Mouse (Mus musculus) hindbrain, embryonic 16.5 days (tissue): ENCODE measurements around the gene Ssr2. TPM values are rescaled to one million over a fixed set of nuclear protein-coding genes. Genes with fewer than 3 reads are reported as not detected.
A peak's percentile ranks its signal among the peaks of the same experiment; 100 is the strongest.
"Not testable (repeated sequence)": the region's sequence is repeated elsewhere in the genome, so short reads cannot be mapped to it uniquely, and the experiment has no call there.

Experiments used
- ATAC-seq: fragments of 200-750 bp; cut with Nextera tagmentation; 2 replicates; pipeline ENCODE4 v1.8.0; 2017; ENCODE audit warnings: moderate TSS enrichment, moderate library complexity
- H3K27ac ChIP-seq: fragments of 300-500 bp; sonication (generic); 2 replicates; pipeline ENCODE4 v1.5.1; 2014; ENCODE audit warnings: low read depth, mild to moderate bottlenecking, control low read depth, low read length, moderate library complexity
- H3K27me3 ChIP-seq: fragments of 300-500 bp; sonication (generic); replicated peaks from 2 replicates; pipeline ENCODE4 v1.6.1; 2014; ENCODE audit warnings: low read length; ENCODE audit not compliant: control insufficient read depth, insufficient read depth
- H3K36me3 ChIP-seq: fragments of 300-500 bp; sonication (generic); 2 replicates; pipeline ENCODE4 v1.6.1; 2014; ENCODE audit warnings: mild to moderate bottlenecking, low read length, moderate library complexity, mixed read lengths; ENCODE audit not compliant: control insufficient read depth, insufficient read depth
- H3K4me1 ChIP-seq: fragments of 300-500 bp; sonication (generic); 2 replicates; pipeline ENCODE4 v1.6.1; 2014; ENCODE audit warnings: low read depth, low read length; ENCODE audit not compliant: control insufficient read depth, insufficient read depth
- H3K4me2 ChIP-seq: fragments of 300-500 bp; sonication (generic); 2 replicates; pipeline ENCODE4 v1.6.1; 2014; ENCODE audit warnings: mild to moderate bottlenecking, low read length, control low read depth, moderate library complexity
- H3K4me3 ChIP-seq: fragments of 300-500 bp; sonication (generic); 2 replicates; pipeline ENCODE4 v1.5.1; 2014; ENCODE audit warnings: mild to moderate bottlenecking, low read length, control low read depth, moderate library complexity
- H3K9ac ChIP-seq: fragments of 300-500 bp; sonication (generic); 2 replicates; pipeline ENCODE4 v1.6.1; 2014; ENCODE audit warnings: low read depth, mild to moderate bottlenecking, control low read depth, low read length, moderate library complexity
- H3K9me3 ChIP-seq: fragments of 300-500 bp; sonication (generic); 2 replicates; pipeline ENCODE4 v1.6.1; 2014; ENCODE audit warnings: mild to moderate bottlenecking, low read length, moderate library complexity; ENCODE audit not compliant: control insufficient read depth
- WGBS: fragments of 180-500 bp; shearing (Covaris S2); extraction: QIAGEN DNeasy Blood & Tissue Kit; methylation state at CpG from one replicate; pipeline ENCODE4 v1.1.7; 2014; 5-methylcytosine and 5-hydroxymethylcytosine counted together
- polyA plus RNA-seq: library from polyadenylated mRNA; unstranded; fragments of >200 nt; fragmentation: Nextera tagmentation; extraction: Ambion mirVana; gene quantifications from 2 replicates; pipeline ENCODE4 v1.2.1, GENCODE M21; 2015

Gene Ssr2
- polyA plus RNA-seq, 1 experiment from 2014 or later, result 133 TPM

GRCm38 (mm10) chr3:88604863-88605262 is 29.2 kb downstream of the Ssr2 start:
- WGBS, result 97% methylated on average over 7 of the region's 7 CpGs
- peaks cover 2% of the 10 kb centered on the region; the same call in 1 of the 2 replicates for H3K4me1 ChIP-seq
- no peak overlapping the region for H3K4me3 ChIP-seq
- no peak overlapping the region for H3K27ac ChIP-seq
- no peak for ATAC-seq
- H3K36me3 ChIP-seq, result no peaks in the 10 kb centered on the region
- H3K9me3 ChIP-seq, result no peaks in the 10 kb centered on the region
- H3K4me2 ChIP-seq, result no peak overlapping the region
- H3K9ac ChIP-seq, result no peak overlapping the region
- H3K27me3 ChIP-seq, result no peaks in the 10 kb centered on the region

DNA sequence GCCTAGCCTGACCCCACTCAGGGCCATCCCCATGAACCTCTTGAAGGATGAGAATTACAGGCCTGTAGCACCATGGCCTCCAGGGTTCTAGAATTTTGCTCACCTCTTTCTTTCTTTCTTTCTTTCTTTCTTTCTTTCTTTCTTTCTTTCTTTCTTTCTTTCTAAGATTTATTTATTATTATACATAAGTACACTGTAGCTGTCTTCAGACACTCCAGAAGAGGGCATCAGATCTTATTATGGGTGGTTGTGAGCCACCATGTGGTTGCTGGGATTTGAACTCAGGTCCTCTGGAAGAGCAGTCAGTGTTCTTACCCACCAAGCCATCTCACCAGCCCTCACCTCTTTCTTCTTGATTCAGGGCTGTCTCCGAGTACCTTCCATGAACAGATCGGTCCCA is 30.0 kb downstream of the Ssr2 start, which contains the start of gene Arhgef2:
TSS of gene Arhgef2 (plus strand) at position 301 of the 400 bp plus-strand sequence.
- WGBS, result 88% methylated on average over 2 of the region's 2 CpGs
- H3K4me1 ChIP-seq, H3K4me2 ChIP-seq, H3K27ac ChIP-seq, H3K36me3 ChIP-seq, H3K4me3 ChIP-seq, H3K9me3 ChIP-seq, ATAC-seq, H3K27me3 ChIP-seq, H3K9ac ChIP-seq: not testable (repeated sequence)

DNA sequence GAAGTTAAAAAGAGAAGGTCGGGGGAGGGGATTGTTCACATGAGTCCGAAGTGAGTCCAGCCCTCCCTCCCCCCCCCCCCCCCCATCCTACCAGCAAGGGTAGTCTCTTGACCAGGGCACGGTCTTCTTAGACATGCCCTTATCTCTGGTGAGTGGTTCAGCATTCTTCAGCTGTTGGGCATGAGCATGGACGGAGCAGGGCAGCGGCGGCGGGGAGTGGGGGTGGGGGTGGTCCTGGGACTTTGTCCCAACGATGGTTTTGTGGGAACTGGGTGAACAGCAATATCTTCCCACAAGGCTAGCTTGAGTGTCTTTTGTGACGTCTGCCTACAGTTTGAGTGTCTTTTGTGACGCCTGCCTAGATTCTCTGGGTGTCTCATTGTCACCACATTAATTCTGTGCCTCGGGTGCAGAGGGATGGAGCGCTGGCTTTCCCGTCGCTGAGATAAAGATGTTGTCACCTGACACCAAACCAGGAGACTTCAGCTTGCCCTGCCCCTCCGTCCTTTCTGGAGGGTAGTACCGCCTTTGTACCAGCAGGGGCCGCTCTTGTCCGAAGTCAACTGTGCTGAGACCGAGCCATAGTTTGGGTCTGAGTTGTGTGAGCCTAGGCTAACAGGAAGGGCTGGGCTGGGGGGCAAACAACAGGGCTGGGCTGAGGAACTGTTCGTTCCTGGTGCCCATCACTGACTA is 31.5 kb downstream of the Ssr2 start:
- Histone ChIP-seq H3K4me2 (peak overlapping the region; percentile 55), H3K9ac (peak overlapping the region; percentile 62), H3K36me3 (no peaks in the 10 kb centered on the region), H3K9me3 (no peaks in the 10 kb centered on the region), H3K27me3 (no peaks in the 10 kb centered on the region), H3K4me1 (peaks cover 2% of the 10 kb centered on the region; the same call in 1 of the 2 replicates), H3K27ac (no peak overlapping the region), H3K4me3 (peak overlapping the region; percentile 35)
- ATAC-seq, result peak; percentile 88
- under 1% methylated on average over 20 of the region's 20 CpGs for WGBS

DNA sequence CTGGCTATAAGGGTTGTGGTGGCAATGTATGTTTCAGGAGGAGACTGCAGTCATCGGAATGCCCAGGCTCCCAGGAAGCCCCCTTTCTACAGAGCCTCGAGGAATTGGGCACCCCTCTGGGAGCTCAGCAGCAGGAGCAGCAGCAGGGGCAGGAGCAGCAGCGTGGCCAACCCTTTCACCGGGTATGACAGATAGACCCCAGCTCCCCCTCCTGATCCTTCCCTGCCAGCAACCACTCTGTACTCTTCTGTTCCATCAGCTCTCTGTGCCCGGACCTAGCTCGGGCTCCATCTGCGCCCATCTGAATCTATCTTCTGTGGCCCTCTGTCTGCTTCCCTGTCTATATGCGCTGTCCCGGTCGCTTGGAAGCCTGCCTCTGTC is 32.1 kb downstream of the Ssr2 start:
- WGBS, result 20% methylated on average over 10 of the region's 10 CpGs
- Histone ChIP-seq H3K27ac (no peak overlapping the region), H3K36me3 (no peaks in the 10 kb centered on the region), H3K27me3 (no peaks in the 10 kb centered on the region), H3K9ac (no peak overlapping the region; the same call in none of the 2 replicates), H3K4me3 (peak overlapping the region; percentile 35), H3K9me3 (no peaks in the 10 kb centered on the region), H3K4me2 (peak overlapping the region; percentile 55), H3K4me1 (peaks cover 2% of the 10 kb centered on the region; the same call in 1 of the 2 replicates)
- peak; percentile 67 for ATAC-seq

DNA sequence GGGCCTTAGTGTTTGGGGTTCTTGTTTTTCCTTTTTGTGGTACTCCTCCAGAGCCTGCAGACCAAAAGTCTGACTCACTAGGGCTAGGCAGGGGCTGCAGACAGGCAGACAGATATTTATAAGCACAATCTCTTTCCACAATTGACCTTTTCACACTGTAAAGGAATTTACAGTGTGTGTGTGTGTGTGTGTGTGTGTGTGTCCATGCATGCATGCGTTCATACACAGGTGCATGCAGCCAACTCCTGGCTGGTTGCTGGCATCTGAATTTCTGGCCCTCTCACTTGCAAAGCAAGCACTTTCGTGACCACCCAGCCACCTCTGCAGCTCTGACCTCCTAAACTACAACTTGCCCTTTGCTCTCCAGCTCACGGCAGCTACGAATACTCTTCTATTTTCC is 33.4 kb downstream of the Ssr2 start:
- 71% methylated on average over 4 of the region's 4 CpGs for WGBS
- Histone ChIP-seq H3K9ac (no peak overlapping the region), H3K36me3 (no peaks in the 10 kb centered on the region), H3K9me3 (no peaks in the 10 kb centered on the region), H3K27me3 (no peaks in the 10 kb centered on the region), H3K27ac (no peak overlapping the region), H3K4me3 (no peak overlapping the region), H3K4me2 (no peak overlapping the region), H3K4me1 (peaks cover 2% of the 10 kb centered on the region; the same call in 1 of the 2 replicates)
- no peak for ATAC-seq

DNA sequence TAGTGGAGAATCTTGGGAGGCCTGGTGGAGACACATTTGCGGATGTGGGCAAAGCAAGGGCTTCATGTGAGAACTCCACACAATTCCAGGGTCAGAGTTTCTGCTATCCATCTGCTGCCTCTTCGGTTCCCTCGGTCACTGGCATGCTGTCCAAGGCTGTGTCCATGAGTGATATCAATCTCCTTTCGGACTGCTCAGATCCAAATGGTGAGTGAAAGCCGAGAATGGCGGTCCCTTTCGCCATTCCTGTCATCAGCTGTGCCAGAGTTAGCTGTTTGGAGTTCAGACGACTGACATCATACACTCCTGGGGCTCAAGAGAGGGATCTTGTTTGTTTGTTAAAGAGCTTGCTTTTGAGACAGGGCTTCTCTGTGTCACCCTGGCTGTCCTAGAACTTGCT is 38.7 kb downstream of the Ssr2 start:
- Histone ChIP-seq H3K27me3 (no peaks in the 10 kb centered on the region), H3K4me1 (peaks cover 4% of the 10 kb centered on the region), H3K9me3 (no peaks in the 10 kb centered on the region), H3K9ac (no peak overlapping the region), H3K36me3 (no peaks in the 10 kb centered on the region), H3K4me2 (no peak overlapping the region), H3K27ac (no peak overlapping the region), H3K4me3 (no peak overlapping the region)
- WGBS, result 77% methylated on average over 8 of the region's 8 CpGs
- no peak for ATAC-seq

DNA sequence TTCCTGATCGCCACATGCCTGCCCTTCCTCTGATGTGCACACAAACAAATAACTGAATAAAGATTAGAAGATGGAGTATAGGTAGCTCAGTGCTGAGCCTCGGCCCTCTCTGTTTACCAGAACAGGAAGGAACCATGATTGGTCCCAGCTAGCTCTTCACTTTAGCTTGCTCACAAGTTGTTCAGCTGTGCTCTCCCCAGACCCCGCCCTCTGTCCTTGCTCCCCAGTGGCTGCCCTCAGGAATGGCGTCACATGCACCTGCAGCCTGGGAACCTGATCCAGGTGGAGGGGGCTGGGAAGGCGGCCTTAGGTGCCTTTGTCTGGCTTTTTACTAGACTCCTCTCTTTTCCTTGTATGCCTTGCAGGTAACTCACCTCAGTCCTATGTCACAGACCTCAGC is 39.4 kb downstream of the Ssr2 start:
- ATAC-seq, result no peak
- Histone ChIP-seq H3K4me1 (peaks cover 5% of the 10 kb centered on the region), H3K27ac (no peak overlapping the region), H3K4me2 (no peak overlapping the region), H3K4me3 (no peak overlapping the region), H3K27me3 (no peaks in the 10 kb centered on the region), H3K9ac (no peak overlapping the region), H3K9me3 (no peaks in the 10 kb centered on the region), H3K36me3 (no peaks in the 10 kb centered on the region)
- 72% methylated on average over 5 of the region's 5 CpGs for WGBS

DNA sequence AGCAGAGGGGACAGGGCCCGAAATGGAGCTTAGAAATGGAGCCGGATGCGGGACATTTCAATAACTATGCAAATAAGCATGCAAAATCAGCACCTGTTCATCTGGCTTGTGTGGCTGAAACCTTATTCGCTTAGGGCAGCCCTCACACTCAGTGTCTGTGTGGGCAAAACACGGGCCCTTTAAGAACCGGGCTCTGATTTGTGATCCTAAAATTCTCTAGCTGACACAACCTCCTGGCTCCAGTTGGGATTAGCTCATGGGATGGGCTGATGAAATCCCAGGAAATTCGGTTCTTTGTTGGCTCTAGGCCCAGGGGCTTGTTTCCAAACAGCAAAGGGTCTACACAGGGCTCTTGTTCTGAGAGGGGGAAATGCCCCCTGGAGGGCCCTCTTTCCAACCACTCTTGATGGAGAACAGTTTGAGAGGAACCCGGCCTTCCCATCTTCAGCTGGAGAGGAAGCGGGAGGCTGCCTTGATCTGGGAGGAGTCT is 40.3 kb downstream of the Ssr2 start:
- Histone ChIP-seq H3K4me3 (no peak overlapping the region), H3K27me3 (no peaks in the 10 kb centered on the region), H3K27ac (no peak overlapping the region), H3K9ac (peak overlapping the region; percentile 13; the same call in 1 of the 2 replicates), H3K4me1 (peaks cover 11% of the 10 kb centered on the region), H3K9me3 (no peaks in the 10 kb centered on the region), H3K4me2 (no peak overlapping the region), H3K36me3 (no peaks in the 10 kb centered on the region)
- WGBS, result 40% methylated on average over 9 of the region's 9 CpGs
- no peak for ATAC-seq

DNA sequence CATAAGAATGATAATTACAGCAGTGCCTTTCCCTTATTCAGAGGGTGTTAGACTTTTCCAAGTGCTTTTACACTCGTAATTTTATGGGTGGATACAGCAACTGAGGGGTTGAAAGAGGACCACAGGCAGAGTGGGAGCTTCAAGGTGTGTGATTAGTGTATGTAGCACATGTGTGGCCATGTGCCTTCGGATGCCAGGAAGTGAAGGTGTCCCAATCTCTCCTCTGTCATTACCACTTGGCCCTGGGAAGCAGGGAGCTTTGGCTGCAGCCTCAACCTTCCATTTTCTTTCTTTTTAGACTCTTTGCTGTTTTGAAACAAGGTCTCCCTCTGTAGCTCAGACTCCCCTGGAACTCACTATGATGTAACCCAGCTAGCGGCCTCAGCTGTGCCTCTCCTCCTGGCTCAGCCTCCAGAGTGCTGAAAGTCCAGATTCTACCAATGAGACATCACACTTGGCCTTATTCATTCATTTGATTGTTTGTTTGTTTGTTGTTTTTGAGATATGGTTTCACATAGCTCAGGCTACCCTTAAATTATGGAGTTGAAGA is 41.4 kb downstream of the Ssr2 start:
- Histone ChIP-seq H3K27me3 (no peaks in the 10 kb centered on the region), H3K27ac (no peak overlapping the region), H3K9ac (no peak overlapping the region), H3K4me2 (no peak overlapping the region), H3K36me3 (no peaks in the 10 kb centered on the region), H3K9me3 (no peaks in the 10 kb centered on the region), H3K4me1 (peaks cover 11% of the 10 kb centered on the region), H3K4me3 (no peak overlapping the region)
- ATAC-seq, result no peak
- WGBS, result 83% methylated on average over 3 of the region's 3 CpGs
